Mouse (Mus musculus): ENCODE measurements at regions not wholly inside any gene's neighbourhood (a gene's known extent, or its start where the extent isn't known, plus 50 kb on each side); places are given as distances from the start of the nearest gene placed in this dataset.

DNA sequence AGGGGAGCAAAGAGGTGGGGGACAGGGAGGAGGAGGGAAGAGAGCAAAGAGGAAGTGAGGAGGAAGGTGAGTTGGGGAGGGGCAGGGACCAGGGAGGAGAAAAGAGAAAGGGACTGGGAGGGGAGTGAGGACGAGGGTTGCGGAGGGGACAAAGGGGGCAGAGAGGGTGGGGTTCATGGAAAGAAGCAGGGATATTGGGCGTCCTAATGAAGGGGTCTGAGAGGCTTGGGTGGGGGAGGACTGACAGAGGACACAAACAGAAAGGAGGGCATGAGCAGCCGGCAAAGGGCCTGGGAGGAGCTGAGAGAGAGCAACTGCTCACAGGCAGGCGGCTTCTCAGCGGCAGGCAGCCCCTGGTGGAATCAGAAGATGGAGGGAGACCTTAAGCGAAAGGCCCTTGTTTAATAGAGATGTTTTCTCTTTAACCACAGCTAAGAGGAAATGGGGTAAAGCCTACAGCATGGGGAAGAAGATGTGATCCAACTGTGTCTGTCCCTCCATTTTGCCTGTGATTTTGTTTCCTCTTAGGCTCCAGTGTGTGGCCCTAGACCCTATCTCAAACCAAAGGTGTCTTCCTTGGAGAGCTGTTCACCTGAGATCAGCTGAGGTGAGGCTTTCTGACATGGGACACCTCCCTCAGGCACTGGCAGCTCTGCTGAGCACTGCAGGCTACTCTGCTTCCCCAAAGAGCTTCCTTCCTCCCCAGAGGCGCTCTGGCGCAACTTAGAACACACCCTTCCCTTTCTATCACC is 203.1 kb downstream of the Pten start:
- no peak for TF ChIP-seq CTCF (IDR thresholded peaks at IDR 0.05; ENCODE audit: borderline replicate concordance, insufficient read depth, low read length)
- TF ChIP-seq POLR2A (IDR thresholded peaks at IDR 0.05; ENCODE audit: low read depth, low read length) = no peak
